Mouse (Mus musculus): ENCODE measurements at regions not wholly inside any gene's neighbourhood (a gene's known extent, or its start where the extent isn't known, plus 50 kb on each side); places are given as distances from the start of the nearest gene placed in this dataset.

GRCm38 (mm10) chr1:102628061-102628460 is 2140.3 kb upstream of the Cdh20 start:
- DNase-seq, result peak; percentile 85 to 94

- no peak for DNase-seq
Measured at GRCm38 (mm10) chr1:102644379-102644778, 2123.9 kb upstream of the Cdh20 start.

DNA sequence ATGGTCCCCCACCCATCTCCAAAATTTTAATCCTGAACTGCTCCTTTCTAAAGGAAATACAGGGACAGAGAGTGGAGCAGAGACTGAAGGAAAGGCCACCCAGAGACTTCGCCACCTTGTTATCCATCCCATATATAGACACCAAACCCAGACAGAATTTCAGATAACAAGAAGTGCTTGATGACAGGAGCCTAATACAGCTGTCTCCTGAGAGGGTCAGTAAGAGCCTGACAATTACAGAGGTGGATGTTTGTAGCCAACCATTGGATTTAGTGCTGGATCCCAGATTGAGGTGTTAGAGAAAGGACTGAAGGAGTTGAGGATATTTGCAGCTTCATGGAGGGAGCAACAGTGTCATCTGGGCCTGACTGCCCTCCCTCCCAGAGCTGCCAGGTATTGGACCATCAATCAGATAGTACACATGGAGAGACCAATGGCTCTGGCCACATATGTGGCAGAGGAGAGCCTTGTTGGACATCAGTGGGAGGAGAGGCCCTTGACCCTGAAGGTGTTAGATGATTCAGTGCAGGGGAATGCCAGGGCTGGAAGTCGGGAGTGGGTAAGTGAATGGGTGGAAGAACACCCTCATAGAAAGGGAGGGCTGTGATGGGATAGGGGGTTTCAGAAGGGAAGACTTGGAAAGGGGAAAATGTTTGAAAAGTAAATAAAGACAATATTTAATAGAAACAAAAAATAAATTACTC is 2080.8 kb upstream of the Cdh20 start:
- DNase-seq, result no peak

DNA sequence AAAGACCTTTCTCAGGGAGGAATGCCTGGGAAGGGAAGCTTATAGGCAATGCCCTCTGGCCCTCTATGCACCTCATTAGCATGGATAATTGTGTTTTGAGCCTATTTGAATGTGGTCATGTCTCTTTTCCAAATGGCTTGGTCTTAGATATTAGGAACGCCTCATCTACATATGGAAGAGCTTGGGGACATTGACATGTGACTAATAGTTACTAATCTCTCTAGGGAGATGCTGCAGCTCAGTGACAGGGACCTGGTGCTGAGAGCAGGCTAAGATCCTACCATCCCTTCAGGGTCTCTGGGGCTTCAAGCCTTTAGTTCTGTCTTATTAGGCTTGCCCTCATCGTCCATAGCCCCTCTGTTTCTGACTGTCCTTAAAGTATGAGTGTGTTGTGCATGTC is 2051.9 kb upstream of the Cdh20 start:
- no peak for DNase-seq

DNA sequence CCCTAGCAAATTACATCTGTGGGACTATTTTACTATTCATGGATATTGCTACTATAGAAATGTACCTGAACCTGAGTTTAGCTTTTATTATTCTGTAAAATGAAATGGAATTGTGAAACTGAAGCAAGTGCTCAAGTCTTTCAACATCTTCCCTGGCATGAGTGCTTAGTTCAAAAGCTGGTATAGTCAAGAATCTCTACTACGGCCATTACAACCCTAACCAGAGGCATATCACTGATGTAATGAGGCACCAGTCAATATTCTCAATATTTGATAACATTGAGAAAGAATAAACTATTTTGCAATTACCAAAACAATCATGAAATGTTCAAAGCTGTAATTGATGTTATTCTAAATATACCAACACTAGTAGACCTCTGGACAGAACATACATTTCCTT is 2034.3 kb upstream of the Cdh20 start:
- DNase-seq, result no peak

DNA sequence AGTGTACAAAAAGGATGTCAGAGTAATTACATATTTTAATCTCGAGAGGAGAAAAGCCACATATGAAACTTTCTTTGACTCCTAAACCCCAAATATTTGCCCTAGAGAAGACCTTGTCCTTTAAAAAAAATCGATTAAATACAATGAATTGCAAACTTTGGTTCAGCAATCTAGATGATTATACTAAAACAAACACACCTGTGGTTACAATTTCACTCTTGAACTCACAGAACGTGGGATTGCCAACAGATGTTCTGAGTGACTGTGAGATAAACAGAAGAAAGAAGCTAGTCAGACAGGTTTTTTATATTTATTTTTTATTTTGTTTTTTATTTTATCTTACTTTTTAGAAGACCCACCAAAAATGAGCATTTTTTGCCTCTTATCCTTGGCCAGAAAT is 2032.9 kb upstream of the Cdh20 start:
- DNase-seq, result no peak

DNA sequence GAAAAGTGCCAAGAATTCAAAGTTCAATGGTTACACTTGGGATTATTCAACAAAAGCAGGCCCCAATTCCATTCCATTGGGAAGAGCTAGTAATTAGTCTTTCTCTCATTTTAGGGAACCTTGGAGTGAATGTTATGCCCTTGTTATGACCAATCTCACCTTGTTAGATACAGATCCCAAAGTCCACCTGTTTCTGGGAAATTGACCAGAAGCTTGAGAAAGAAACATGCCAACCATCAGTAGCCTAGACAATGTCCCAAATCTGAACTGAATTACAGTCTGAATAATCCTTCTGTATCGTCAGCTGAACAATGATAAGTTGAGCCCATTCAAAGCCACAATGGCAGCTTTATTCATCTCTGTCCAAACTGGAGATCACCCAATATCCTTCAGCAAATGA is 2010.4 kb upstream of the Cdh20 start:
- no peak for DNase-seq
